In the genomic region with DNA sequence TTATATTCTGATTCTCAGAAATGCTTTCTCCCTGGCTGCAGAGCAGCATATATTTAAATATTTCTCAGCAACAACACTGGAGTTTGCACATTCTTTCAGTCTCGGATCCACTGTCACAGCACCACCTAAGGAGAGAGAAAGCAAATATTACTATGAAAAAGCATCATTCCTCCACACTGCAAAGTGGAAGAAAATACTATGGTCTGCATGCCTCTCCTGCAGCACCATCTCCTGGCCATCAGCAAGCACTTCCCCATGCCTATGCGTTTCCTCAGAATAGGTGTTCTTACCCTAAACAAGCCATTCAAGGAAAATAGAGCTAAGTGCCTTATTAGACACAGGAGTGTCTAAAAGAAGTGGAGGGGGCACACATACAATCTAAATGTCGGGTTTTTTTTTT, we compare ENCODE assay signal across 9 mouse cellular contexts.
DNase-seq lines count a peak whose midpoint lies in the region; ATAC-seq and TF ChIP-seq lines count a peak whose summit lies in the region.
"Had no signal": no experiment of that assay in that cellular context is flagged by ENCODE, and none has a peak within 500 bp of the region (broad histone marks: within the 10 kb centered on the region; RNA-seq: fewer than 3 reads in every experiment).

No protein-coding gene starts in this region.

- no peak overlapping the region for H3K4me2 ChIP-seq in forebrain, embryonic 14.5 days (ENCODE audit: low read length)
- H3K4me2 ChIP-seq in forebrain, embryonic 12.5 days, result no peak overlapping the region
- H3K4me2 ChIP-seq in hindbrain, embryonic 16.5 days (ENCODE audit: low read length), result no peak overlapping the region
- no peak overlapping the region for H3K4me2 ChIP-seq in midbrain, postnatal 0 days (ENCODE audit: low read depth, low read length, poor library complexity, severe bottlenecking)
- H3K4me2 ChIP-seq: heart, embryonic 15.5 days had no signal

- H3K9ac ChIP-seq in forebrain, embryonic 14.5 days (ENCODE audit: low read length), result no peak overlapping the region
- no peak overlapping the region for H3K9ac ChIP-seq in forebrain, embryonic 12.5 days
- H3K9ac ChIP-seq in hindbrain, embryonic 16.5 days (ENCODE audit: low read depth, low read length), result no peak overlapping the region
- H3K9ac ChIP-seq in midbrain, postnatal 0 days (replicated peaks; ENCODE audit: low read length, poor library complexity, severe bottlenecking), result no peak overlapping the region
- H3K9ac ChIP-seq: heart, embryonic 15.5 days had no signal

- 57% methylated on average over 3 of the region's 3 CpGs for WGBS in forebrain, embryonic 14.5 days
- WGBS in forebrain, embryonic 12.5 days, result 68% methylated on average over 3 of the region's 3 CpGs
- 37% methylated on average over 3 of the region's 3 CpGs for WGBS in hindbrain, embryonic 16.5 days
- WGBS in midbrain, postnatal 0 days, result 34% methylated on average over 3 of the region's 3 CpGs

- no peaks in the 10 kb centered on the region for H3K9me3 ChIP-seq in forebrain, embryonic 14.5 days (replicated peaks; ENCODE audit: control insufficient read depth, low read length)
- no peaks in the 10 kb centered on the region for H3K9me3 ChIP-seq in forebrain, embryonic 12.5 days
- H3K9me3 ChIP-seq in hindbrain, embryonic 16.5 days (ENCODE audit: control insufficient read depth, low read length), result no peaks in the 10 kb centered on the region
- no peaks in the 10 kb centered on the region for H3K9me3 ChIP-seq in midbrain, postnatal 0 days (ENCODE audit: low read length)
- H3K9me3 ChIP-seq: heart, embryonic 15.5 days had no signal

- H3K4me3 ChIP-seq in forebrain, embryonic 14.5 days (ENCODE audit: low read depth, low read length), result no peak overlapping the region
- no peak overlapping the region for H3K4me3 ChIP-seq in forebrain, embryonic 12.5 days (replicated peaks)
- H3K4me3 ChIP-seq in hindbrain, embryonic 16.5 days (ENCODE audit: low read length), result no peak overlapping the region
- H3K4me3 ChIP-seq in midbrain, postnatal 0 days (ENCODE audit: low read depth, low read length), result no peak overlapping the region
- H3K4me3 ChIP-seq: heart, embryonic 15.5 days had no signal

- H3K36me3 ChIP-seq in forebrain, embryonic 14.5 days (ENCODE audit: control insufficient read depth, insufficient read depth, low read length), result no peaks in the 10 kb centered on the region
- H3K36me3 ChIP-seq in forebrain, embryonic 12.5 days (replicated peaks), result no peaks in the 10 kb centered on the region
- H3K36me3 ChIP-seq in hindbrain, embryonic 16.5 days (ENCODE audit: control insufficient read depth, insufficient read depth, low read length), result no peaks in the 10 kb centered on the region
- no peaks in the 10 kb centered on the region for H3K36me3 ChIP-seq in midbrain, postnatal 0 days (ENCODE audit: insufficient read depth, low read length)
- H3K36me3 ChIP-seq: heart, embryonic 15.5 days had no signal

- peak; percentile 75; the same call in 1 of the 2 replicates for ATAC-seq in forebrain, embryonic 14.5 days
- ATAC-seq in forebrain, embryonic 12.5 days (ENCODE audit: low FRiP score), result no peak
- ATAC-seq in hindbrain, embryonic 16.5 days, result peak; percentile 94
- ATAC-seq in midbrain, postnatal 0 days (ENCODE audit: low FRiP score), result peak; percentile 87
- no peak for ATAC-seq in megakaryocyte, adult 5-6 weeks (ENCODE audit: poor library complexity, severe bottlenecking)

- DNase-seq in forebrain, embryonic 14.5 days (ENCODE audit: low spot score), result peak; percentile 72
- peak; percentile 31 for DNase-seq in 416B (ENCODE audit: low read depth)
- DNase-seq in cerebellum, adult 18-20 months, result peak; percentile 52 to 56
- peak; percentile 81 for DNase-seq in midbrain, postnatal 0 days (ENCODE audit: low spot score)
- no peak for DNase-seq in gastrocnemius, adult 8-10 months (ENCODE audit: low spot score in 2 of 2)

- TF ChIP-seq CTCF in midbrain, postnatal 0 days (IDR thresholded peaks at IDR 0.05), result peak; percentile 99

- H3K27ac ChIP-seq in forebrain, embryonic 14.5 days (ENCODE audit: low read depth, low read length), result no peak overlapping the region
- no peak overlapping the region for H3K27ac ChIP-seq in forebrain, embryonic 12.5 days
- no peak overlapping the region for H3K27ac ChIP-seq in hindbrain, embryonic 16.5 days (ENCODE audit: low read depth, low read length)
- no peak overlapping the region for H3K27ac ChIP-seq in midbrain, postnatal 0 days (ENCODE audit: low read depth, low read length)
- H3K27ac ChIP-seq: heart, embryonic 15.5 days had no signal

- no peaks in the 10 kb centered on the region for H3K27me3 ChIP-seq in forebrain, embryonic 14.5 days (replicated peaks; ENCODE audit: control insufficient read depth, insufficient read depth, low read length)
- no peaks in the 10 kb centered on the region for H3K27me3 ChIP-seq in forebrain, embryonic 12.5 days
- no peaks in the 10 kb centered on the region for H3K27me3 ChIP-seq in hindbrain, embryonic 16.5 days (replicated peaks; ENCODE audit: control insufficient read depth, insufficient read depth, low read length)
- H3K27me3 ChIP-seq in midbrain, postnatal 0 days (ENCODE audit: insufficient read depth, low read length), result no peaks in the 10 kb centered on the region

- no peaks in the 10 kb centered on the region for H3K4me1 ChIP-seq in forebrain, embryonic 14.5 days (ENCODE audit: control insufficient read depth, insufficient read depth, low read length)
- no peaks in the 10 kb centered on the region for H3K4me1 ChIP-seq in forebrain, embryonic 12.5 days
- H3K4me1 ChIP-seq in hindbrain, embryonic 16.5 days (ENCODE audit: control insufficient read depth, insufficient read depth, low read depth, low read length), result no peaks in the 10 kb centered on the region
- no peaks in the 10 kb centered on the region for H3K4me1 ChIP-seq in midbrain, postnatal 0 days (ENCODE audit: insufficient read depth, low read length)
- H3K4me1 ChIP-seq: heart, embryonic 15.5 days had no signal

Comparison
In these comparisons a context has a peak if more than half of its experiments do, and no peak if none do; other contexts are left out.
1. ATAC-seq: peak in forebrain, embryonic 14.5 days (single experiment), hindbrain, embryonic 16.5 days (single experiment) and midbrain, postnatal 0 days (single experiment); none in forebrain, embryonic 12.5 days (single experiment) and megakaryocyte, adult 5-6 weeks (single experiment).
2. DNase-seq: peak in forebrain, embryonic 14.5 days (single experiment), 416B (single experiment), cerebellum, adult 18-20 months (2 of 2) and midbrain, postnatal 0 days (single experiment); none in gastrocnemius, adult 8-10 months (0 of 2).